Mouse (Mus musculus): ENCODE results near the gene Tekt3. TPM values are rescaled to one million over a fixed set of nuclear protein-coding genes. Genes with fewer than 3 reads are reported as not detected.

The Tekt3 gene
- total RNA-seq, 1 experiment from 2014 or later = not detected

DNA sequence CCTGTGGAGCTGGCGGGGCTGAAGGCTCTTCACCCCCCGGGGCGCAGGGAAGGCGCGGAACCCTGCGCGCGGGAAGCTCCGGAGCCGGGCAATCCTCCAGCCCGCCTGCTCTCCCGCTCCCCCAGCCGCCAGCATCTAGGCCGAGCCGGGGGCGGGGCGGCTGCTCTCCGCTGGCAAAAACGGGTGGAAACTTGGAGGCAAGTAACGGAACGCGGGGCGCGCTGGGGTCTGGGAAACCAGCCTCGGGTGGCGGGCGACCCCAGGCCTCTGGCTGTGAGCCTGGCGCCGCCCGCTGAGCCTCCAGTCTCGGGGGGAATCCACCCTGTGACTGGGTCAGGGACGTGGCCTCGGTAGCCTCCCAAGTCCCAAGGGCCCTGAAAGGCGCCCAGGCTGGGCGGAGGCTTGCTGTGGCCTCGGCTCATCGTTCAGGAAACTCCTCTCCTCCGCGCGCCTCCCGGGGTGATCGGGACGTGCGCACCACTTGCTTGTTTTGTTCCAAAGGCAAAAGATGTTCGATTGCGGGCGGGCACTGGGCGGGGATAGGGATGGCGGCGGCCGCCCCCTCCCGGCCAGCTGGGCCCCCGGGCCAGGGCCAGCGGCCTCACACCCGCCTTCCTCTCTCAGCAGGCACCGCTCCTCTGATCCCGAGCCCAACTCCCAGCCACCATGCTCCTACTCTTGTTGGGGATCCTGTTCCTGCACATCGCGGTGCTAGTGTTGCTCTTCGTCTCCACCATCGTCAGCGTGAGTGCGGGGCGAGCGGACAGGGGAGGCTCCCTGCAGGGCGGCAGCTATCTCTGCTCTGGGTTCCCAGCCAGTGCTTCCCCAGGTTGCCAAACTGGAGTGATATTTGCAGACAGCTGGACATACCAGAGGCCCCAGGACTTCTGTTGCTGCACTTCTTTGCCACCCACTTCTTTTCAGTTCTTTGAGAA is 71.3 kb downstream of the Tekt3 start:
- no peak for ATAC-seq (replicated peaks in 1 of 2; ENCODE audit: insufficient read depth in 1 of 2, low FRiP score in 2 of 2, low TSS enrichment in 1 of 2, low read depth in 1 of 2, poor library complexity in 2 of 2, severe bottlenecking in 2 of 2)

- ATAC-seq (replicated peaks in 1 of 2; ENCODE audit: insufficient read depth in 1 of 2, low FRiP score in 2 of 2, low TSS enrichment in 1 of 2, low read depth in 1 of 2, poor library complexity in 2 of 2, severe bottlenecking in 2 of 2) = no peak
Observed at GRCm38 (mm10) chr11:63134021-63134420, 72.6 kb downstream of the Tekt3 start.

DNA sequence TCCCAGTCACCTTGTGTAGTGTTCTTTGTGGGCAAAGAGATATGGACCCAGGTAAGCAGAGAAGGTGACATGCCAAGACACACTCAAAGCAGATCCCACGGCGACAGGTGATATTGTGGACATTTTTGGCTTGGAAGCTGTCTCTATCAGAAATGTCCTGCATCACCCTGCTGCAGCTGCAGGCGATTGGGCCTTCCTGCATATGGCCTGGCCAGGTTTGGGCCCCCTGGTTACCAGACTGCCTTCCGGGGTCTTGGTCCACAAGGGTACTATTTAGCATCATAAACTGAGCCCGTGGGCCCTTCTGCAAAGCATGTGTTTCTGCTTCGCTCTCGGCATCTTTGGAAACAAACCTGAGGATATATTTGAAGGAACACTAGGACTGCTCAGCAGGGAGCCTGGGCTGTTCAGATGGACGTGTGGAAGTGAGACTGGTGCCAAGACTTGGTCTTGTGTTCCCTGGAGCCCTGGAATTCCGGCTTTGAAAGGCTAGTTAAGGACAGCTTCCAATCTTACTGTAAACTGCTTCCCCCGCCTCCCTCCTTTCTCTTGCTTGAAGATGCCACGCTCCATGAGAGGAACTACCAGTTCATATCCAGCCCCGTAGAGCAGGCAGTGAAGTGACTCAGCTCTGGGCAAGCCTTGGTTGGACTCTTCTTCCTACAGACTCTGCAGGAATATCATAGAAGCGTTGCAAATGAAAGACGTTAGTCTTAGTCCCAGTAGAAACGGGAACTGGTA is 73.5 kb downstream of the Tekt3 start:
- no peak for ATAC-seq (replicated peaks in 1 of 2; ENCODE audit: insufficient read depth in 1 of 2, low FRiP score in 2 of 2, low TSS enrichment in 1 of 2, low read depth in 1 of 2, poor library complexity in 2 of 2, severe bottlenecking in 2 of 2)

GRCm38 (mm10) chr11:63135622-63136021 is 74.2 kb downstream of the Tekt3 start:
- ATAC-seq (replicated peaks in 1 of 2; ENCODE audit: insufficient read depth in 1 of 2, low FRiP score in 2 of 2, low TSS enrichment in 1 of 2, low read depth in 1 of 2, poor library complexity in 2 of 2, severe bottlenecking in 2 of 2) = peak; percentile 77 to 80

DNA sequence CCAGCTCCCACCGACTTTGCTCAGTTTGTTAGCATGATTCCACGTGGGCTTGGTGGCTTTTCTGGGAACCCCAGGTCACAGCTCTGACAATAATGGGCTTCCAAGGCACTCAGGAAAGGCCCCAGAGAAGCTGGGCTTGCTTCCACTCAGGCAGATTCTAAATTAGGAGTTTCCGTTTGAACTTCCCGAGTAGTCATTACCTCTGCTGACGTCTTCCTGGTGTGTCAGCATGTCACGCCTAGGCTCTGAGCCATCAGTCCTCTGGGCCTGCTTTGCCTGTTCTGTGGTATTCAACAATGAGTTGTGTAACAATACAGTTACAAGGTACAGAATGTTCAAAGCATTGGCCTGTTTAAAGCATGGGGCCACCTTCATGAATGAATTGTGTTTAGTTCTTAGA is 74.8 kb downstream of the Tekt3 start:
- ATAC-seq (replicated peaks in 1 of 2; ENCODE audit: insufficient read depth in 1 of 2, low FRiP score in 2 of 2, low TSS enrichment in 1 of 2, low read depth in 1 of 2, poor library complexity in 2 of 2, severe bottlenecking in 2 of 2) = no peak

- ATAC-seq (replicated peaks in 1 of 2; ENCODE audit: insufficient read depth in 1 of 2, low FRiP score in 2 of 2, low TSS enrichment in 1 of 2, low read depth in 1 of 2, poor library complexity in 2 of 2, severe bottlenecking in 2 of 2) = no peak
Observed at GRCm38 (mm10) chr11:63136836-63137416, 75.5 kb downstream of the Tekt3 start.

- ATAC-seq (replicated peaks in 1 of 2; ENCODE audit: insufficient read depth in 1 of 2, low FRiP score in 2 of 2, low TSS enrichment in 1 of 2, low read depth in 1 of 2, poor library complexity in 2 of 2, severe bottlenecking in 2 of 2) = no peak
Observed at GRCm38 (mm10) chr11:63138739-63139138, 77.3 kb downstream of the Tekt3 start.

GRCm38 (mm10) chr11:63142311-63142710 is 80.9 kb downstream of the Tekt3 start:
- no peak for ATAC-seq (replicated peaks in 1 of 2; ENCODE audit: insufficient read depth in 1 of 2, low FRiP score in 2 of 2, low TSS enrichment in 1 of 2, low read depth in 1 of 2, poor library complexity in 2 of 2, severe bottlenecking in 2 of 2)

DNA sequence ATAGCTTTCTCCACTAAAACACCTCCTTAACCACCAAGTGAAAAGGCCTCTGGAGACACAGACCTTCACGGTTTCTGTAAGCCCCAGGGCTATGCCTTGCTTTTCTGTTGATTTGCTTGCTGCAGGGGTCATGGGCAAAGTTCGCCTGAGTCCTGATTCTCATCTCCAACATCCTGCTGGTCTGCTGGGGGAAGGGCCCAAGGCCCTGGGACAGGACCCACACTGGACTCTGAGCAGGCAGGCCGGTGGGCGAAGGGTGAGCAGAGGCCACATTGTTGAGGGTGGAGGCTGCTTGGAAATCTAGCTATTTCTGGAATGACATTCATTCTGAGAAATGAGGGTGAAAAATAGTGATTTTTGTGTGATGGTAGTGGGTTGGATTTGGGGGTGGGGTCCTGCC is 81.4 kb downstream of the Tekt3 start:
- no peak for ATAC-seq (replicated peaks in 1 of 2; ENCODE audit: insufficient read depth in 1 of 2, low FRiP score in 2 of 2, low TSS enrichment in 1 of 2, low read depth in 1 of 2, poor library complexity in 2 of 2, severe bottlenecking in 2 of 2)

- ATAC-seq (replicated peaks in 1 of 2; ENCODE audit: insufficient read depth in 1 of 2, low FRiP score in 2 of 2, low TSS enrichment in 1 of 2, low read depth in 1 of 2, poor library complexity in 2 of 2, severe bottlenecking in 2 of 2) = no peak
Observed at GRCm38 (mm10) chr11:63143486-63143885, 82.0 kb downstream of the Tekt3 start.

Other genes with a start within 250 kb of the Tekt3 start
- 13.2 and 22.3 TPM in 2 replicates for gene Trim16, start 241.4 kb upstream of the Tekt3 start, total RNA-seq (2017)
- gene Fbxw10, start 214.6 kb upstream of the Tekt3 start, total RNA-seq (2017) = 4.4 and 6.5 TPM in 2 replicates
- gene Tvp23b, start 182.2 kb upstream of the Tekt3 start, total RNA-seq (2017) = 43.8 and 46.2 TPM in 2 replicates
- gene Cdrt4, start 110.5 kb upstream of the Tekt3 start, total RNA-seq (2017) = not detected in 2 replicates
- not detected in 2 replicates for gene Pmp22, start 67.3 kb downstream of the Tekt3 start, total RNA-seq (2017)